Mouse (Mus musculus) G1E (cell line): ENCODE results near the gene Rsrc1.

Source experiments
- CTCF ChIP-seq: IDR thresholded peaks from 2 replicates; pipeline ENCODE4 v1.5.1; 2012; ENCODE audit warnings: low read depth, low read length, inconsistent platforms, mixed read lengths
- GATA1 ChIP-seq: IDR thresholded peaks from 2 replicates; pipeline ENCODE4 v1.6.1; 2012; ENCODE audit warnings: borderline replicate concordance, low read length, inconsistent platforms, mixed read lengths
- POLR2AphosphoS5 ChIP-seq: IDR thresholded peaks from 2 replicates; pipeline ENCODE4 v1.6.1; 2012; ENCODE audit warnings: low read depth, low read length, inconsistent platforms; ENCODE audit not compliant: insufficient replicate concordance

DNA sequence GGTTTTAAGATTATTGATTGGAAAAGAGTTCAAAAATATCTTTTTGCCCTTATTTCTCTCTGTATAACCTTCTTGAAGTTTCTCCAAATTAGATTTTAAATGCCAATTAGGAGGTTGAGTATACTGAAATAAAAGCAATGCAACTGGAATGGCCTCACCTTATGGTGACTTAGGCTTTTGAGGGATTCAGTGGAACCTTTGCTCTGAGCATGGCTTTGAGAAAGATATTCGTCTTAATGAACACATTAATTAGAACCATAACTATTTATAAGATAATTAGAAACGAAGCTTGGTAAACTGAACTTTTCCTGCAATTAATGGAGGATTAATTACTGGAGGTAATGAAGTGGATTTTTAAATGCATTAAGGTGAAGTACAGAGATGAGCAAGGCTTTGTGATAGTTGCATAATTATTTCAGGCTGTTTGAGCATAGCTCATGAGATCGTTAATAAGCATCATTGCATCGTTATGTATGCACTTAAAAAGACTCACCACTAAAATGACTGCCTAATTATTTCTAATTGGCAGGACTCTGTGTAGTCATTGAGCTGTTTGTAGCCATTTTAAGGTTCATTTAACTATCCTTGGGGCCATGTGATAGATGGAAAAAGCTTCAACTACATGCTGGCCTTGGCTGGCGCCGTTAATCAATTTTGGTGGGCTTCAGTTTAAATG, 55.3 kb downstream of the Rsrc1 start:
- TF ChIP-seq GATA1 (no peak), CTCF (no peak), POLR2AphosphoS5 (no peak)
